Mouse (Mus musculus) liver, adult 2 months (tissue): ENCODE results near the gene Rcc1l.

Experiments used
- CTCF ChIP-seq: fragments of 200-500 bp; IDR thresholded peaks from 2 replicates; pipeline ENCODE4 v1.5.1; 2011; ENCODE audit warnings: low read depth, low read length, control low read depth
- POLR2A ChIP-seq: fragments of 200-500 bp; IDR thresholded peaks from 2 replicates; pipeline ENCODE4 v1.6.1; 2011; ENCODE audit warnings: low read length, control low read depth; ENCODE audit not compliant: insufficient read depth; ENCODE audit errors: extremely low read depth

GRCm38 (mm10) chr5:134183880-134184808 is 7.6 kb upstream of the Rcc1l start, which contains the start of gene Gtf2ird2:
- TF ChIP-seq POLR2A = 0 out of 2 replicates have a peak, but pooled peaks have one; percentile 37
- no peak for TF ChIP-seq CTCF
